Mouse (Mus musculus) kidney, embryonic 16.5 days (tissue): ENCODE results near the gene Hnrnpdl. TPM values are rescaled to one million over a fixed set of nuclear protein-coding genes. Genes with fewer than 3 reads are reported as not detected.
A peak's percentile ranks its signal among the peaks of the same experiment; 100 is the strongest.

Source experiments
- ATAC-seq: fragments of 200-750 bp; cut with Nextera tagmentation; 2 replicates; pipeline ENCODE4 v1.8.0; 2017; ENCODE audit warnings: moderate TSS enrichment; ENCODE audit not compliant: low FRiP score, low TSS enrichment
- H3K27ac ChIP-seq: fragments of 300-500 bp; sonication (generic); 2 replicates; pipeline ENCODE4 v1.5.1; 2014; ENCODE audit warnings: low read length
- H3K27me3 ChIP-seq: fragments of 300-500 bp; sonication (generic); 2 replicates; pipeline ENCODE4 v1.6.1; 2014; ENCODE audit warnings: low read length, control low read depth, mixed read lengths; ENCODE audit not compliant: insufficient read depth
- H3K36me3 ChIP-seq: fragments of 300-500 bp; sonication (generic); 2 replicates; pipeline ENCODE4 v1.6.1; 2014; ENCODE audit warnings: low read length, control low read depth, mixed read lengths; ENCODE audit not compliant: insufficient read depth
- H3K4me1 ChIP-seq: fragments of 300-500 bp; sonication (generic); 2 replicates; pipeline ENCODE4 v1.6.1; 2014; ENCODE audit warnings: low read length, control low read depth, mixed read lengths; ENCODE audit not compliant: insufficient read depth
- H3K4me2 ChIP-seq: fragments of 300-500 bp; sonication (generic); replicated peaks from 2 replicates; pipeline ENCODE4 v1.6.1; 2014; ENCODE audit warnings: low read depth, low read length
- H3K4me3 ChIP-seq: fragments of 300-500 bp; sonication (generic); 2 replicates; pipeline ENCODE4 v1.5.1; 2014; ENCODE audit warnings: mild to moderate bottlenecking, low read length
- H3K9ac ChIP-seq: fragments of 300-500 bp; sonication (generic); replicated peaks from 2 replicates; pipeline ENCODE4 v1.6.1; 2014; ENCODE audit warnings: low read length
- H3K9me3 ChIP-seq: fragments of 300-500 bp; sonication (generic); 2 replicates; pipeline ENCODE4 v1.6.1; 2016; ENCODE audit warnings: low read length, control low read depth
- WGBS: fragments of 180-500 bp; shearing (Covaris S2); extraction: QIAGEN DNeasy Blood & Tissue Kit; methylation state at CpG from one replicate; pipeline ENCODE4 v1.1.7; 2014; 5-methylcytosine and 5-hydroxymethylcytosine counted together
- polyA plus RNA-seq: library from polyadenylated mRNA; unstranded; fragments of >200 nt; fragmentation: Nextera tagmentation; extraction: Ambion mirVana; gene quantifications from 2 replicates; pipeline ENCODE4 v1.2.1, GENCODE M21; 2015

Gene Hnrnpdl
- polyA plus RNA-seq, 1 experiment from 2014 or later: 153 TPM

- Histone ChIP-seq H3K36me3 (peaks cover 8% of the 10 kb centered on the region; the same call in 1 of the 2 replicates), H3K4me3 (no peak overlapping the region), H3K9ac (no peak overlapping the region), H3K9me3 (no peaks in the 10 kb centered on the region), H3K27me3 (no peaks in the 10 kb centered on the region), H3K27ac (no peak overlapping the region), H3K4me1 (peaks cover 17% of the 10 kb centered on the region), H3K4me2 (no peak overlapping the region)
- no peak for ATAC-seq
- WGBS: 88% methylated on average over 7 of the region's 7 CpGs
Measured at GRCm38 (mm10) chr5:100052728-100053127, 13.3 kb upstream of the Hnrnpdl start.

- Histone ChIP-seq H3K36me3 (peaks cover 8% of the 10 kb centered on the region; the same call in 1 of the 2 replicates), H3K4me2 (no peak overlapping the region), H3K27ac (no peak overlapping the region), H3K27me3 (no peaks in the 10 kb centered on the region), H3K4me3 (no peak overlapping the region), H3K9ac (no peak overlapping the region), H3K4me1 (peaks cover 22% of the 10 kb centered on the region), H3K9me3 (no peaks in the 10 kb centered on the region)
- no peak for ATAC-seq
- 88% methylated on average over 3 of the region's 3 CpGs for WGBS
Measured at GRCm38 (mm10) chr5:100049904-100050303, 10.4 kb upstream of the Hnrnpdl start.

GRCm38 (mm10) chr5:100047871-100048270 is 8.4 kb upstream of the Hnrnpdl start:
- Histone ChIP-seq H3K27ac (no peak overlapping the region), H3K36me3 (peaks cover 10% of the 10 kb centered on the region; the same call in 1 of the 2 replicates), H3K4me2 (no peak overlapping the region), H3K27me3 (no peaks in the 10 kb centered on the region), H3K9me3 (no peaks in the 10 kb centered on the region), H3K4me3 (no peak overlapping the region), H3K4me1 (peaks cover 22% of the 10 kb centered on the region), H3K9ac (no peak overlapping the region)
- 0 out of 2 replicates have a peak, but pooled peaks have one; percentile 52 for ATAC-seq
- 45% methylated on average over 7 of the region's 7 CpGs for WGBS

- Histone ChIP-seq H3K27ac (no peak overlapping the region), H3K4me3 (no peak overlapping the region), H3K4me2 (no peak overlapping the region), H3K9me3 (no peaks in the 10 kb centered on the region), H3K36me3 (0 out of 2 replicates have a peak, but pooled peaks cover 6% of the 10 kb centered on the region), H3K9ac (no peak overlapping the region), H3K27me3 (no peaks in the 10 kb centered on the region), H3K4me1 (peaks cover 22% of the 10 kb centered on the region)
- 0 out of 2 replicates have a peak, but pooled peaks have one; percentile 20 for ATAC-seq
- WGBS: 48% methylated on average over 8 of the region's 8 CpGs
Measured at GRCm38 (mm10) chr5:100047143-100047640, 7.7 kb upstream of the Hnrnpdl start.

GRCm38 (mm10) chr5:100046096-100046495 is 6.6 kb upstream of the Hnrnpdl start:
- Histone ChIP-seq H3K27ac (no peak overlapping the region), H3K9ac (no peak overlapping the region), H3K27me3 (no peaks in the 10 kb centered on the region), H3K36me3 (0 out of 2 replicates have a peak, but pooled peaks cover 6% of the 10 kb centered on the region), H3K4me3 (no peak overlapping the region), H3K4me2 (no peak overlapping the region), H3K4me1 (peaks cover 26% of the 10 kb centered on the region), H3K9me3 (no peaks in the 10 kb centered on the region)
- WGBS: 80% methylated on average over 3 of the region's 3 CpGs
- no peak for ATAC-seq

- Histone ChIP-seq H3K27ac (no peak overlapping the region), H3K9ac (no peak overlapping the region), H3K4me2 (no peak overlapping the region), H3K36me3 (0 out of 2 replicates have a peak, but pooled peaks cover 6% of the 10 kb centered on the region), H3K4me1 (peaks cover 31% of the 10 kb centered on the region), H3K4me3 (no peak overlapping the region), H3K9me3 (no peaks in the 10 kb centered on the region), H3K27me3 (no peaks in the 10 kb centered on the region)
- 76% methylated on average over 5 of the region's 5 CpGs for WGBS
- ATAC-seq: no peak
Measured at GRCm38 (mm10) chr5:100044621-100045020, 5.2 kb upstream of the Hnrnpdl start.

- Histone ChIP-seq H3K36me3 (0 out of 2 replicates have a peak, but pooled peaks cover 6% of the 10 kb centered on the region), H3K4me2 (no peak overlapping the region), H3K27ac (no peak overlapping the region), H3K27me3 (no peaks in the 10 kb centered on the region), H3K9ac (no peak overlapping the region), H3K4me1 (peaks cover 31% of the 10 kb centered on the region), H3K4me3 (no peak overlapping the region), H3K9me3 (no peaks in the 10 kb centered on the region)
- 86% methylated on average over 4 of the region's 4 CpGs for WGBS
- ATAC-seq: no peak
Measured at GRCm38 (mm10) chr5:100044030-100044429, 4.6 kb upstream of the Hnrnpdl start.

GRCm38 (mm10) chr5:100043361-100043760 is 3.9 kb upstream of the Hnrnpdl start:
- Histone ChIP-seq H3K27ac (no peak overlapping the region), H3K27me3 (no peaks in the 10 kb centered on the region), H3K9ac (no peak overlapping the region), H3K4me2 (no peak overlapping the region), H3K9me3 (no peaks in the 10 kb centered on the region), H3K36me3 (0 out of 2 replicates have a peak, but pooled peaks cover 6% of the 10 kb centered on the region), H3K4me1 (peaks cover 25% of the 10 kb centered on the region), H3K4me3 (no peak overlapping the region)
- no peak for ATAC-seq
- WGBS: 78% methylated on average over 5 of the region's 5 CpGs

GRCm38 (mm10) chr5:100042467-100042866 is 3.0 kb upstream of the Hnrnpdl start:
- WGBS: 92% methylated on average over 8 of the region's 8 CpGs
- Histone ChIP-seq H3K4me3 (no peak overlapping the region), H3K27ac (no peak overlapping the region), H3K4me1 (peaks cover 19% of the 10 kb centered on the region), H3K9ac (no peak overlapping the region), H3K36me3 (0 out of 2 replicates have a peak, but pooled peaks cover 6% of the 10 kb centered on the region), H3K4me2 (no peak overlapping the region), H3K27me3 (no peaks in the 10 kb centered on the region), H3K9me3 (no peaks in the 10 kb centered on the region)
- no peak for ATAC-seq

- Histone ChIP-seq H3K9ac (no peak overlapping the region), H3K27me3 (no peaks in the 10 kb centered on the region), H3K4me3 (no peak overlapping the region), H3K27ac (no peak overlapping the region), H3K4me2 (peak overlapping the region; percentile 31), H3K36me3 (peaks cover 14% of the 10 kb centered on the region; the same call in 1 of the 2 replicates), H3K4me1 (peaks cover 21% of the 10 kb centered on the region; the same call in 1 of the 2 replicates), H3K9me3 (no peaks in the 10 kb centered on the region)
- 75% methylated on average over 4 of the region's 4 CpGs for WGBS
- no peak for ATAC-seq
Measured at GRCm38 (mm10) chr5:100041272-100041671, 1.8 kb upstream of the Hnrnpdl start.
